Mouse (Mus musculus): ENCODE measurements at regions not wholly inside any gene's neighbourhood (a gene's known extent, or its start where the extent isn't known, plus 50 kb on each side); places are given as distances from the start of the nearest gene placed in this dataset.

GRCm38 (mm10) chr3:148387550-148387949 is 602.8 kb downstream of the Adgrl2 start:
- TF ChIP-seq CTCF (IDR thresholded peaks at IDR 0.05; ENCODE audit: borderline replicate concordance, insufficient read depth, low read length) (no peak), POLR2A (IDR thresholded peaks at IDR 0.05; ENCODE audit: low read depth, low read length) (no peak)

All from embryonic fibroblast, embryonic 13.5 days (primary cell).